In the genomic region with DNA sequence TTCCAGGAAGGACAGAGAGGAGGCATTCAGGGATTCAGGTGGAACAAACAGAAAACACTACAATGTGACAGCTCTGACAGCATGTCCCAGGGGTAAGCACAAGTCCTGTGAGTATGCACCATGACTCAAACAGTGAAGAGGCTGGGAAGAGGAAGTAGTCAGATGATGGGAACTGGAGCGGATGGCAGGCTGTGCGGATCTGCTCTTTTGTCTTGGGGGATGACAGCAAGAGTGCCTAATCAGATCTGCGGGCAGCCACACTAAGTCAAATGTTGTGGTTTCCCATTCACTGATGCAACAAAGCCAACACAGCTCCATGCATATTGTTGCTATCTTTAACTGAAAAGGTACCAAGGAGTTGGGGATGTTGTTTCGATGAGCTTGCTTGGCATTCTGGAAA, we compare ENCODE assay signal across 27 mouse cellular contexts. TPM values are rescaled to one million over a fixed set of nuclear protein-coding genes. Genes with fewer than 3 reads are reported as not detected.
A peak's percentile ranks its signal among the peaks of the same experiment; 100 is the strongest.
DNase-seq lines count a peak whose midpoint lies in the region; ATAC-seq and TF ChIP-seq lines count a peak whose summit lies in the region.
"Had no signal": no experiment of that assay in that cellular context is flagged by ENCODE, and none has a peak within 500 bp of the region (broad histone marks: within the 10 kb centered on the region; RNA-seq: fewer than 3 reads in every experiment).

No protein-coding gene starts in this region.

- 16% methylated on average over 4 of the region's 4 CpGs for WGBS in liver, embryonic 12.5 days (ENCODE audit: insufficient replicate concordance)
- 38% methylated on average over 4 of the region's 4 CpGs for WGBS in liver, postnatal 0 days (ENCODE audit: insufficient replicate concordance)
- 82% methylated on average over 4 of the region's 4 CpGs for WGBS in hindbrain, embryonic 12.5 days

- no peaks in the 10 kb centered on the region for H3K79me2 ChIP-seq in CH12.LX (replicated peaks; ENCODE audit: control insufficient read depth, extremely low read depth, insufficient read depth, poor library complexity, severe bottlenecking)
- no peaks in the 10 kb centered on the region for H3K79me2 ChIP-seq in myocyte (ENCODE audit: control insufficient read depth, insufficient read depth)

- H3K4me3 ChIP-seq in liver, embryonic 12.5 days: no peak overlapping the region
- H3K4me3 ChIP-seq in CH12.LX (replicated peaks in 1 of 3; ENCODE audit: low read depth in 2 of 3, low read length in 2 of 3, poor library complexity in 1 of 3): no peak overlapping the region
- H3K4me3 ChIP-seq in liver, postnatal 0 days (ENCODE audit: low read depth, low read length): no peak overlapping the region
- no peak overlapping the region for H3K4me3 ChIP-seq in myocyte
- H3K4me3 ChIP-seq in hindbrain, embryonic 12.5 days: no peak overlapping the region
- H3K4me3 ChIP-seq: embryonic facial prominence, embryonic 13.5 days; erythroblast, embryonic 14.5 days; forebrain, embryonic 12.5 days; intestine, embryonic 15.5 days; limb, embryonic 15.5 days had no signal

- H3K27me3 ChIP-seq in liver, embryonic 12.5 days (replicated peaks): peaks cover 3% of the 10 kb centered on the region
- H3K27me3 ChIP-seq in CH12.LX (replicated peaks): peaks cover 15% of the 10 kb centered on the region
- H3K27me3 ChIP-seq in liver, postnatal 0 days (ENCODE audit: insufficient read depth, low read length): no peaks in the 10 kb centered on the region
- H3K27me3 ChIP-seq in myocyte (ENCODE audit: control insufficient read depth, insufficient read depth, insufficient read length): no peaks in the 10 kb centered on the region
- H3K27me3 ChIP-seq in hindbrain, embryonic 12.5 days: no peaks in the 10 kb centered on the region; the same call in 1 of the 2 replicates
- H3K27me3 ChIP-seq: embryonic facial prominence, embryonic 13.5 days; forebrain, embryonic 12.5 days; intestine, embryonic 15.5 days; limb, embryonic 15.5 days had no signal

- no peaks in the 10 kb centered on the region for H3K36me3 ChIP-seq in liver, embryonic 12.5 days
- H3K36me3 ChIP-seq in CH12.LX (replicated peaks in 1 of 2; ENCODE audit: control insufficient read depth in 1 of 2, insufficient read depth in 1 of 2, low read length in 1 of 2): no peaks in the 10 kb centered on the region
- no peaks in the 10 kb centered on the region for H3K36me3 ChIP-seq in liver, postnatal 0 days (replicated peaks; ENCODE audit: insufficient read depth, low read length)
- no peaks in the 10 kb centered on the region for H3K36me3 ChIP-seq in myocyte (ENCODE audit: control insufficient read depth, insufficient read depth)
- H3K36me3 ChIP-seq in hindbrain, embryonic 12.5 days: no peaks in the 10 kb centered on the region
- H3K36me3 ChIP-seq: embryonic facial prominence, embryonic 13.5 days; forebrain, embryonic 12.5 days; intestine, embryonic 15.5 days; limb, embryonic 15.5 days had no signal

- no peak overlapping the region for H3K9ac ChIP-seq in liver, embryonic 12.5 days
- H3K9ac ChIP-seq in CH12.LX (ENCODE audit: insufficient read depth, low read depth): no peak overlapping the region
- no peak overlapping the region for H3K9ac ChIP-seq in liver, postnatal 0 days (replicated peaks)
- no peak overlapping the region for H3K9ac ChIP-seq in hindbrain, embryonic 12.5 days
- H3K9ac ChIP-seq: embryonic facial prominence, embryonic 13.5 days; forebrain, embryonic 12.5 days; intestine, embryonic 15.5 days; limb, embryonic 15.5 days had no signal

- no peaks in the 10 kb centered on the region for H3K9me3 ChIP-seq in liver, embryonic 12.5 days (replicated peaks)
- H3K9me3 ChIP-seq in CH12.LX (replicated peaks; ENCODE audit: low read length): no peaks in the 10 kb centered on the region
- H3K9me3 ChIP-seq in liver, postnatal 0 days (ENCODE audit: low read length): no peaks in the 10 kb centered on the region
- no peaks in the 10 kb centered on the region for H3K9me3 ChIP-seq in hindbrain, embryonic 12.5 days (replicated peaks)
- H3K9me3 ChIP-seq: embryonic facial prominence, embryonic 13.5 days; forebrain, embryonic 12.5 days; intestine, embryonic 15.5 days; limb, embryonic 15.5 days had no signal

- in situ Hi-C loops in CH12.LX (cut with MboI; ENCODE audit: low pct_ligation_motif_present, low pct_unique_long_range_greater_than_20kb, low sequenced_read_pairs): loop anchor here (10.0 kb wide), 1 partner anchor 65 kb away; no protein-coding TSS in a partner anchor

- TF ChIP-seq POLR2A in CH12.LX (IDR thresholded peaks at IDR 0.05; ENCODE audit: low read depth, low read length) (no peak), myocyte (IDR thresholded peaks at IDR 0.05; ENCODE audit: insufficient read length, low read depth) (no peak)

- H3K4me1 ChIP-seq in liver, embryonic 12.5 days: no peaks in the 10 kb centered on the region
- peaks cover 35 to 55% of the 10 kb centered on the region in 2 experiments for H3K4me1 ChIP-seq in CH12.LX (ENCODE audit: control insufficient read depth in 1 of 2, insufficient read depth in 2 of 2)
- 0 out of 2 replicates have a peak, but pooled peaks cover 3% of the 10 kb centered on the region for H3K4me1 ChIP-seq in liver, postnatal 0 days (ENCODE audit: insufficient read depth)
- H3K4me1 ChIP-seq in hindbrain, embryonic 12.5 days: 0 out of 2 replicates have a peak, but pooled peaks cover 3% of the 10 kb centered on the region
- H3K4me1 ChIP-seq: forebrain, embryonic 12.5 days; intestine, embryonic 15.5 days had no signal

- dilution Hi-C loops in CH12.LX (cut with MboI; ENCODE audit: extremely low pct_ligation_motif_present, extremely low pct_unique_long_range_greater_than_20kb, low sequenced_read_pairs): no loop called here

- no peak for ATAC-seq in liver, embryonic 12.5 days
- peak; percentile 21; the same call in 1 of the 2 replicates for ATAC-seq in liver, postnatal 0 days
- no peak for ATAC-seq in hindbrain, embryonic 12.5 days (ENCODE audit: low FRiP score)
- no peak for ATAC-seq in activated CD4-positive, CD25-positive, alpha-beta regulatory T cell, adult 4 months
- ATAC-seq: hindbrain, embryonic 16.5 days; intestine, embryonic 15.5 days; midbrain, embryonic 16.5 days had no signal

- TF ChIP-seq EP300 in CH12.LX (IDR thresholded peaks at IDR 0.05; ENCODE audit: low read length): peak; percentile 94
- TF ChIP-seq EP300 in liver, postnatal 0 days (IDR thresholded peaks at IDR 0.05; ENCODE audit: low read depth): no peak

- TF ChIP-seq RAD21 in CH12.LX (IDR thresholded peaks at IDR 0.05; ENCODE audit: low read depth, low read length): no peak; the same call in 1 of the 2 replicates

- no peak for TF ChIP-seq CTCF in CH12.LX (conservative IDR thresholded peaks at IDR 0.05 in 1 of 2, IDR thresholded peaks at IDR 0.05 in 1 of 2; ENCODE audit: low read depth in 2 of 2, low read length in 2 of 2)
- no peak for TF ChIP-seq CTCF in liver, postnatal 0 days (IDR thresholded peaks at IDR 0.05; ENCODE audit: low read depth)

- peak; percentile 11 for DNase-seq in liver
- peak; percentile 95 for DNase-seq in CH12.LX (ENCODE audit: extremely low read depth)
- peak; percentile 20 for DNase-seq in liver, postnatal 0 days
- DNase-seq in Muller cell, postnatal 12 days (ENCODE audit: inconsistent ontology term): no peak
- DNase-seq: adrenal gland, postnatal 25 days; cerebellum, postnatal 14 days; embryo, embryonic 11 days; gastrocnemius, postnatal 10 days; heart, postnatal 4 days; kidney, adult 9 months; kidney, postnatal 14 days; left cerebral cortex, postnatal 4 days; lung, adult 2 months; lung, postnatal 14 days; right cerebral cortex, postnatal 14 days; thymus, postnatal 14 days had no signal

- H3K27ac ChIP-seq in liver, embryonic 12.5 days: no peak overlapping the region
- H3K27ac ChIP-seq in CH12.LX (ENCODE audit: insufficient read depth, low read depth): peak overlapping the region; percentile 74
- no peak overlapping the region for H3K27ac ChIP-seq in liver, postnatal 0 days (ENCODE audit: low read depth)
- H3K27ac ChIP-seq in hindbrain, embryonic 12.5 days: no peak overlapping the region
- H3K27ac ChIP-seq: embryonic facial prominence, embryonic 13.5 days; forebrain, embryonic 12.5 days; intestine, embryonic 15.5 days; limb, embryonic 15.5 days had no signal

- no peak overlapping the region for H3ac ChIP-seq in myocyte (ENCODE audit: control insufficient read depth, insufficient read length)

- H3K4me2 ChIP-seq in liver, embryonic 12.5 days: no peak overlapping the region
- H3K4me2 ChIP-seq in CH12.LX (ENCODE audit: insufficient read depth, low read depth, poor library complexity, severe bottlenecking) (peak overlapping the region; percentile 50), myocyte (ENCODE audit: low read depth) (no peak overlapping the region)
- H3K4me2 ChIP-seq in liver, postnatal 0 days (ENCODE audit: low read depth, low read length): no peak overlapping the region
- H3K4me2 ChIP-seq in hindbrain, embryonic 12.5 days (replicated peaks): no peak overlapping the region
- H3K4me2 ChIP-seq: embryonic facial prominence, embryonic 13.5 days; forebrain, embryonic 12.5 days; intestine, embryonic 15.5 days; limb, embryonic 15.5 days had no signal

TF ChIP-seq in CH12.LX, 34 proteins besides CTCF, POLR2A, EP300 and RAD21 (continues in another document):
- peak; percentile 76 for TF ChIP-seq ELF1 (IDR thresholded peaks at IDR 0.05; ENCODE audit: low read depth, low read length)
- TF ChIP-seq RCOR1 (conservative IDR thresholded peaks at IDR 0.05; ENCODE audit: low read depth, low read length): no peak; the same call in 1 of the 2 replicates
- TF ChIP-seq JUN (IDR thresholded peaks at IDR 0.05; ENCODE audit: insufficient read depth, low read depth, low read length): peak; percentile 78
- TF ChIP-seq ZNF384 (IDR thresholded peaks at IDR 0.05; ENCODE audit: low read depth, low read length): no peak
- TF ChIP-seq IRF4 (IDR thresholded peaks at IDR 0.05; ENCODE audit: low read depth, low read length): peak; percentile 98

TF ChIP-seq in myocyte, 11 proteins besides CTCF, POLR2A, EP300 and RAD21:
- TF ChIP-seq POLR2AphosphoS2 (IDR thresholded peaks at IDR 0.05; ENCODE audit: insufficient read length, low read depth) (no peak), CEBPB (IDR thresholded peaks at IDR 0.05; ENCODE audit: insufficient read depth, poor library complexity, severe bottlenecking) (peak; percentile 28; the same call in 1 of the 2 replicates)

RNA-seq across cellular contexts. Expression of gene Map10, which starts 20.2 kb away (rescaled TPM):
- 1.3 TPM in 2 replicates for polyA plus RNA-seq in liver, embryonic 12.5 days (2016; fragmentation: Nextera tagmentation; extraction: Ambion mirVana)
- total RNA-seq in CH12.LX (2012; rRNA removed) (5.1 and 6.7 TPM in 2 replicates), CH12.LX (2014; rRNA removed) (1.9 and 2.3 TPM in 2 replicates)
- polyA plus RNA-seq in CH12.LX (2012; ENCODE audit: insufficient read length, low read depth) (1.3 and 1.4 TPM in 2 replicates), myocyte (2012; fragmentation: generic; extraction: Trizol) (not detected)
- polyA plus RNA-seq in liver, postnatal 0 days (2015; fragmentation: Nextera tagmentation; extraction: Ambion mirVana): 0.67 and 0.78 TPM in 2 replicates
- polyA plus RNA-seq in hindbrain, embryonic 12.5 days (2016; fragmentation: Nextera tagmentation; extraction: Ambion mirVana): 9.2 and 9.6 TPM in 2 replicates
- under 1 TPM; 0.17 to 0.46 TPM for polyA plus RNA-seq in activated CD4-positive, CD25-positive, alpha-beta regulatory T cell, adult 4 months (2017; shearing (Covaris generic))
- polyA plus RNA-seq: erythroblast, embryonic 14.5 days had no signal
